Mouse (Mus musculus): ENCODE measurements at regions not wholly inside any gene's neighbourhood (a gene's known extent, or its start where the extent isn't known, plus 50 kb on each side); places are given as distances from the start of the nearest gene placed in this dataset.

DNA sequence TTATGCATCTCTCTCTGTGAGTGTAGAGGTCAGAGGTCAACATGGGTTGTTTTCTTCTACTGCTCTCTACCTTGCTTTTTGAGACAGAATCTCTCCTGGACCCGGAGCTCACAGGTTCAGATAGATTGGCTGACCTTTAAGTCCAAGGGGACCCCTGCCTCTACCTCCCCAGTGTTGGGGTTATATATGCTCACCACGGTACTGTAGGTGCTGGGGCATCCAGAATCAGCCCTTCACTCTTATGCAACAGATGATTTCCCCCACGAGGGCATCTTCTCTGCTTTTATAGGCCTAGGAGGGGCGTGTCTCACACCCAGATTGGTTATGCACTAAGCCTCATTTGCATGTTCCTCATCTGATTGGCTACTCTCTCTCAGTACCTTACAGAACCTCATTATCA lies 282.5 kb upstream of the Zfp64 start:
- no peak for TF ChIP-seq POLR2A (IDR thresholded peaks at IDR 0.05; ENCODE audit: insufficient read length, low read depth)
- no peak for TF ChIP-seq CEBPB (IDR thresholded peaks at IDR 0.05; ENCODE audit: insufficient read depth, poor library complexity, severe bottlenecking)
- TF ChIP-seq MAX (IDR thresholded peaks at IDR 0.05; ENCODE audit: low read depth), result no peak
- no peak for TF ChIP-seq POLR2AphosphoS2 (IDR thresholded peaks at IDR 0.05; ENCODE audit: insufficient read length, low read depth)

Measured in myocyte (in vitro differentiated cells).